Mouse (Mus musculus) forelimb bud, embryonic 11.5 days (tissue): ENCODE results near the gene Anapc2.

Source experiments
- DNase-seq: peaks from one replicate; pipeline ENCODE4 v3.0.0-alpha.2; 2012; ENCODE audit warnings: low read depth, low spot score

Gene Anapc2

GRCm38 (mm10) chr2:25267746-25268309, 4.5 kb upstream of the Anapc2 start:
- DNase-seq: no peak

- no peak for DNase-seq
Measured at GRCm38 (mm10) chr2:25272515-25272914, 237 bp downstream of the Anapc2 start.

GRCm38 (mm10) chr2:25273010-25273409, 732 bp downstream of the Anapc2 start:
- no peak for DNase-seq

GRCm38 (mm10) chr2:25278928-25279882, 6.9 kb downstream of the Anapc2 start:
- DNase-seq: peak; percentile 76

- no peak for DNase-seq
Measured at GRCm38 (mm10) chr2:25285551-25285950, 13.3 kb downstream of the Anapc2 start.

GRCm38 (mm10) chr2:25286314-25286713, 14.0 kb downstream of the Anapc2 start:
- no peak for DNase-seq

GRCm38 (mm10) chr2:25286837-25287636, 14.8 kb downstream of the Anapc2 start:
- no peak for DNase-seq

GRCm38 (mm10) chr2:25287927-25288649, 15.8 kb downstream of the Anapc2 start, which contains the start of gene Tmem210:
Tmem210 (plus strand) TSS chr2:25288145.
- no peak for DNase-seq

GRCm38 (mm10) chr2:25288734-25289345, 16.6 kb downstream of the Anapc2 start:
- no peak for DNase-seq

- no peak for DNase-seq
Measured at GRCm38 (mm10) chr2:25289651-25290050, 17.4 kb downstream of the Anapc2 start, which contains the start of gene Lrrc26. Lrrc26 (plus strand) TSS chr2:25289915.

GRCm38 (mm10) chr2:25290101-25290815, 18.0 kb downstream of the Anapc2 start:
- no peak for DNase-seq

- no peak for DNase-seq
Measured at GRCm38 (mm10) chr2:25290816-25291130, 18.5 kb downstream of the Anapc2 start.

- DNase-seq: no peak
Measured at GRCm38 (mm10) chr2:25291184-25292053, 19.1 kb downstream of the Anapc2 start.

- no peak for DNase-seq
Measured at GRCm38 (mm10) chr2:25292054-25292544, 19.8 kb downstream of the Anapc2 start.

- DNase-seq: peak; percentile 71
Measured at GRCm38 (mm10) chr2:25292856-25293255, 20.6 kb downstream of the Anapc2 start.

- DNase-seq: no peak
Measured at GRCm38 (mm10) chr2:25293706-25294105, 21.4 kb downstream of the Anapc2 start.

GRCm38 (mm10) chr2:25297093-25297492, 24.8 kb downstream of the Anapc2 start:
- no peak for DNase-seq

- DNase-seq: no peak
Measured at GRCm38 (mm10) chr2:25298046-25298445, 25.8 kb downstream of the Anapc2 start.

GRCm38 (mm10) chr2:25303452-25303851, 31.2 kb downstream of the Anapc2 start:
- DNase-seq: no peak
